Mouse (Mus musculus) lung, postnatal 0 days (tissue): Measurements from ENCODE around the gene 4930486L24Rik.

ENCODE experiments used
- CTCF ChIP-seq: IDR thresholded peaks from 2 replicates; pipeline ENCODE4 v1.5.1; 2016; ENCODE audit warnings: antibody characterized with exemption, mild to moderate bottlenecking
- EP300 ChIP-seq: IDR thresholded peaks from 2 replicates; pipeline ENCODE4 v1.6.1; 2016; ENCODE audit warnings: antibody characterized with exemption, mild to moderate bottlenecking, control low read depth

DNA sequence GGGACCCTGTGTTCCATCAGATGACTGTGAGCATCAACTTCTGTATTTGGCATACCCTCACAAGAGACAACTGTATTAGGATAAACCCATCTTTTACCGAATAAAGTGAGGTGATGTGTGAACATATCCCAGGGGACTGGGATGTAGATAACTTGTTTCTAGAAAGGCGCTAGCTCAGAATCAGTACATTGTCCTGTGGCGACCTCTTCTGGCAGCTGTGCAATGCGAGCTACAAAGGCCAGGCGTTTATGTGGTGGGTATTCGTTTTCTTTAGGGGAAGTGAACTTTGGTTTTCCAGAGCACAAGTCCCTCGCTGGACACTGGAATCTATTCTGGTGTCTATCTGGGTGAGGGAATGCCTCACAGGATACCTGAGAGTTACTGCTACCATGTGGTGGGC, 44.8 kb downstream of the 4930486L24Rik start:
- TF ChIP-seq CTCF (peak; percentile 86), EP300 (no peak)
